Mouse (Mus musculus) gastrocnemius, adult 2 months (tissue): ENCODE data around the gene Rcor1. TPM values are rescaled to one million over a fixed set of nuclear protein-coding genes. Genes with fewer than 3 reads are reported as not detected.

ENCODE experiments used
- DNase-seq: peaks from one replicate; pipeline ENCODE4 v3.0.0; 2022
- H3K27ac ChIP-seq: fragments of 200-600 bp; 2 replicates; pipeline ENCODE4 v1.8.1; 2022; ENCODE audit warnings: mild to moderate bottlenecking
- H3K4me3 ChIP-seq: fragments of 200-600 bp; 2 replicates; pipeline ENCODE4 v1.8.1; 2022; ENCODE audit warnings: mild to moderate bottlenecking, moderate library complexity
- CTCF ChIP-seq: fragments of 200-600 bp; IDR thresholded peaks from 2 replicates; pipeline ENCODE4 v1.8.1; 2022; ENCODE audit warnings: antibody characterized with exemption, mild to moderate bottlenecking, moderate library complexity
- intact Hi-C: fragments of 180-260 bp; cut with DNase I; formaldehyde crosslinking; loops from one replicate; pipeline ENCODE4 v1.15.1; 2025
- total RNA-seq, 2 experiments: library from RNA; stranded (reverse); gene quantifications; 2 replicates each; pipeline ENCODE4 v1.2.3; 2021

The Rcor1 gene
- total RNA-seq, 2 experiments from 2014 or later: 6.8 to 8.5 TPM

DNA sequence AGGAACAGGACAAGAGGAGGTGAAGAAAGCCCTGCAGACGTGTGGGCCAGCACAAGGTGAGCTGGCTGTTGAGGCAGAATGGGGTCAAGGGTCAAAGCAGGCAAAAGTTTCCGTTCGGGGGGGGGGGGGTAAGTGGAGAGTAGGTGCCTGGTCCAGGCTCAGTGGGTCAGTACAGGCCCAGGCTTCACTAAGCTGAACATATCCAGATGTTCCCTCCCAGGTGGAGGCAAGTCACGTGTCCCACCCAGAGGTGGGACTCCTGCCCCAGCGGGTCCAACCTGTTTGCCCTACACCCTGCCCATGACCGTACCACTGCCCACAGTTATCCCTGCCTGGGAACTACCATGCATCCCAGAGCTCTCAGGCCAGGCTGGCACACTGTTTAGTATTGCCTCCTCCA is 33.3 kb upstream of the Rcor1 start:
- Histone ChIP-seq H3K27ac (no peak overlapping the region), H3K4me3 (no peak overlapping the region)
- no peak for TF ChIP-seq CTCF
- intact Hi-C loops: no loop called here
- no peak for DNase-seq

DNA sequence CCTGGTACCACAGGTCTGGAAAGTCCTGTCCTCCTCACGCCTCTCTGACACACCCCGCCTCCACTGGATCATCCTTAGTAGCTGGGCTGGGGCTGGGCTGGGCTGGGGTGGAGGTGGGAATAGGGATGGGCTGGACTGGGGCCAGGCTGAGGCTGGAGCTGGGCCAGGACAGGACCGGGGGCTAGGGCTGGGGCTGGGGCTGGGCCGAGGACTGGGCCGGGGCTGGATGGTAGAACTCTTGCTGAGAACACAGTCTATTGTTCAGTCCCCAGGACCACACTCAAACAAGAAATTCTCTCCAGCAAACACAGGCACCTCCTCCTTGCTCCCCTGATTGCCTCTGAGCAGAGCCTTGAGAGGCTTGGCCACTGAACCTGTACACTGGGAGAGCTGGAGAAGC is 32.8 kb upstream of the Rcor1 start:
- intact Hi-C loops: no loop called here
- TF ChIP-seq CTCF: no peak
- Histone ChIP-seq H3K27ac (no peak overlapping the region), H3K4me3 (no peak overlapping the region)
- no peak for DNase-seq

DNA sequence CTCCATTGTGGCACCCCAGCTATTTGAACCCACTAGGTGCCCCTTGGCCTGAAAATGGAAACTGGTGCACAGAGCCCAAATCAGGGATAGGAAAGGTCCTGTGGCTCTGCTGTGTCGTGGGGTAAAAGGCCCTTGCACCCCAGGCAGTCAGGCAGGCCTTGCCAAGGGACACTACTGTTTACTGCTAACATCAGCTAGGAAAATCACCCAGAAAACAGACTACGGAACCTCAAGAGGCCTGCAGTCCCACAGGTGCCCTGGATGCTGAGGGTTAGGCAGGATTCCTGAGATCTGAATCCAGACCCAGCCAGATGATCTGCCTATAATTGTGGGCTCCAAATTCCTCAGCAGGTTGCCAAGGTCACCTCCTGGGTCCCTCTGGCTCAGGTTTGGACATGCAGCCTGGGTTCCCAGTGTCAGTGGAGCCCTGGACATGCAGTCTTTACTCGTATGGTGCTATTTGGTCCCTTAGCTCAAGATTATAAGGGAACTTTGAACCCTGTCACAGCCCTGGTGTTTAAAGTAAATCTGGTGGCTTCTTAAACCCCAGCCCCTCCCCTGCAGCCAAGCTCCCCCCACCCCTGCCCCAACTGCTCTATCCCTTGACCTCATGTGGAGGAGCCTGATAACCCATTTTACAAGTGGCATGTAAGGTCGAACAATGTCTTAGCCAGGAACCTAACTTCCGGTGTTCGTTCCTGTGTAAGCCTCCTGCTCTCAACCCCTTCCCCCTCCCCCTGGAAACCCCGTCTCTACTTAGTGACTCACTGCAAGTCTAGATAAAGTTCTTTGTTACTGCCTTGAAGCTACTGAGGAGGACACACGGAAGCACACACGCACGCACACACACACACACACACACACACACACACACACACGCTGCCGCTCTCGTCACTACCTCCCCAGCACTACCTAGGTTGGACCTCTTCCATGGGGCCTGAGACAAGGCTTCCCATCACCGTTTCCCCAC is 31.7 kb upstream of the Rcor1 start:
- Histone ChIP-seq H3K4me3 (no peak overlapping the region), H3K27ac (no peak overlapping the region; the same call in 1 of the 2 replicates)
- intact Hi-C loops: no loop called here
- TF ChIP-seq CTCF: no peak
- DNase-seq: no peak

DNA sequence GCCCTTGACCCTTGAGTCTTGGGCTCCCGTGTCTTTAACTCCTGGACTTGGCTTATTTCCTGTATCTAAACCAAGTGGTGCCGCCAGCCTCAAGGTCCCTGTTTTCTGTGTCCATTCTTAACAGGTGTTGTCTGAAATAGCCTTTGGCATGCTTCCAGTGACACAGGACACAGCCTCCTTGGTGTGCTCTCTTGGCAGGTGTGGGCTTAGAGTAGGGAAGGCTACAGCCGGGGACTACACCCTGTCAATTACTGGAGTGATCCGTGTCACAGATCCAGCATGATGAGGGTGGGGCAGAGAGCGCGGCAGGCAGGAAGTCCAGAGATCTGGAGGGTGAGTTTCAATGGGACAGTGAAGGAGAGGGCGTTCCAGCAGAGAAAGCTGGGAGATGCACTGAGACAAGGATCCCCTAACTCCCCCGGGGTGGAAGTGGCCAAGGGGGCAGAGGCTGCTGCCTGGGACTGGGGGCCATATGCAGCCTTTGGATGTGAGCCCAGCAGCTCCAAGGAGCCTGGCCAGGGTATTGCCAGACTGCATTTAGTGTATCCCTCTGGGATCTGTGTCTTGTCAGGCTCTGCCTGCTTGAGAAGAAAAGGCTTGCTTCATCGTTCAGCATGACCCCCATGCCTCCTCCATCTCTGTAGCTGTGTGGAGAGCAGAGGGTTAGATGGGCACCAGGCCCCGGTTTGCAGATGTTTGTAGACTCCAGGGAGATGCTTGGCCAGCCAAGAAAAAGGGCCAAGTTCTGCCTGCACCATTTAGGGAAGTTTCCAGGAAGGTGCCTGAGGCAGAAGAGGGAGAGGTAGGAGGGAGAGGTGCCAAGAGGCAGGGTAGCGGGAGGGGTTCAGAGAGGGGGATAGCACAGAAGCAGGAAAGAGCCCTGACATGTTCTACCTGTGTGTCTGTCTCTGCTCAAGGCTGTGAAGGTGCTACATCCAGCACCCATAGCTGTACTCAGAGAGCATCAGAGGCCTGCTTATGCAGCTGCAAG is 30.4 kb upstream of the Rcor1 start:
- TF ChIP-seq CTCF: no peak
- H3K27ac ChIP-seq: peak overlapping the region; percentile 24; the same call in 1 of the 2 replicates
- peak; percentile 32 for DNase-seq

DNA sequence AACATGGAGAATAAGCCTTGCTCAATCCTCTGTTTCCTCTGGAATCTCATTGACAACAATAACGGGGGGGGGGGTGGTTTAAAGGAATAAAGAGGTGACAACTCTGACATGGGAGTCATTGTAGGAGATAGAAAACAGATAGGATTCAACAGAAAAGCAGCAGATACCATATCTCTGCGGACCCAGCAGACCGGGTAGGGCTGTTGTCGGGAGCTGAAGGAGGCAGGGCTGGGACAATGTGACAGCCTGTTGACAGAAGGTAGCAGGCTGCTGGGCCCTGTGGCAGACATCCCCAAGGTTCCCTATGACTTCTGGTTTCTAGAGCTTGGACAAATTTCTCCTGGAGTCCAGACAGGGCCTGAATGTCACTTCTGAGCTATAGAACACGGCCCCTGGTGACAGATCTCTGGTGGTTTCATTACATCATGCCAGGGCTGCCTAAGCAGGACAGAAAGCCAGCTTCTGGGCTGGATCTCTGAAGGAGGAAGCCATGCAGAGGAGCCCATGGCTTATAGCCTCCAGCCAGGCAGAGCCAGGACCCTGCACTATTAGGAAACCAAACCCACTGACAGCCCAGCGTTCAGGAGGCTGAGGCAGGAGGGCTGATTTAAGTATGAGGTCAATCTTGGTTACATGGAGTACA is 29.4 kb upstream of the Rcor1 start:
- no peak overlapping the region for H3K27ac ChIP-seq
- intact Hi-C loops: no loop called here
- no peak for TF ChIP-seq CTCF
- no peak for DNase-seq
- H3K4me3 ChIP-seq: no peak overlapping the region

More for the DNA sequence above, 30.4 kb upstream of the Rcor1 start:
- intact Hi-C loops: no loop called here
- peak overlapping the region; percentile 19; the same call in 1 of the 2 replicates for H3K4me3 ChIP-seq

DNA sequence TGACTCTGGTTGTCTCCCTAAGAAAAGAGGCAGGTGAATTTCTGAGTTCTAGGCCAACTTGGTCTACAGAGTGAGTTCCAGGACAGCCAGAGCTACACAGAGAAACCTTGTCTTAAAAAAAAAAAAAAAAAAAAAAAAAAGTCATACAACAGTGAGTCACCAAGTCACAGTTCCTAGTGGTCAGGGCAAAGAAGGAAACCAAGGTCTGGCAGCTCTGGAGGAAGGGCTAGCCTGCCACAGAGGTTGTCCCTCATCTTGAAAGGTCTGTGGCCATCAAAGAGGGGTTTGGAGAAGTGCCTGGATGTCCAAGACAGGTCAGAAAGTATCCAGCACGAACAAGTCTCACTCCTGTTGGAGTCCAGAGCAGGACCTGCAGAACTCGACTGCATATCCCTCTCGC is 22.3 kb upstream of the Rcor1 start:
- no peak overlapping the region for H3K4me3 ChIP-seq
- no peak for TF ChIP-seq CTCF
- intact Hi-C loops: no loop called here
- no peak overlapping the region for H3K27ac ChIP-seq
- no peak for DNase-seq

DNA sequence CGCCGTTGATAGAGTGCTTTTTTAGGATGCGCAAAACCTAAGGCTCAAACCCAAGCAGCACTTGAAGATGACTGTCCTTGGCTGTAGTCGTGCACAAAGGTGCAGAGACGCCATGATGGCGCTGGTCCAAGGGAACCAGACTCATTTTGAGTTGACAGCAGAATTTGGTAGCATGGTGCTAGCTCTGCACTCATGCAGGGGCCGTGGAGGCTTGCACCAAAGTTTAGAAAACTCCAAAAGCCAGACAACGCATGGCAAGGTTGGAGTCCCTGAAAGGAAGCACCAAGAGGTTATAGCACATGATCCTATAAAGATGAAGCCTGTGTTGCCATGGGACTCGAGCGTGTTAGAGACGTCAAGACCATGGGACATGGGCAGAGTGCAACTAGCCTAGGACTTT is 21.1 kb upstream of the Rcor1 start:
- Histone ChIP-seq H3K27ac (no peak overlapping the region), H3K4me3 (no peak overlapping the region)
- intact Hi-C loops: no loop called here
- no peak for TF ChIP-seq CTCF
- no peak for DNase-seq

DNA sequence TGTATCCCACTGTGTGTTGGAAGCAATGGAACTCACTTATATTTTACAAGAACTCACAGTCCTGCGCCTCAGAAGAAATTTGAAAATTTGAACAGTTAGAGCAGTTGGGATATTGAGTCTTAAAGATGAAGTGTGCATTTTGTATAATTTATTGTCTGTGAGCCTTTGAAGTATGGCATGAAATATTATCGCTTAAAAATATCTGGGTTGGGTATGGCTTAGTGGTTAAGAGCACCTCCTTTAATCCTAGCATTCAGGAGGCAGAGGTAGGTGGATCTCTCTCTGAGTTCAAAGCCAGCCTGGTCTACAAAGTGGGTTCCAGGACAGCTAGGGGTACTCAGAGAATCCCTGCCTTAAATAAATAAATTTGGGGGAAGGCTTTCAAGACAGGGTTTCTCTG is 20.1 kb upstream of the Rcor1 start:
- intact Hi-C loops: no loop called here
- no peak for TF ChIP-seq CTCF
- DNase-seq: no peak
- Histone ChIP-seq H3K27ac (no peak overlapping the region), H3K4me3 (no peak overlapping the region)

DNA sequence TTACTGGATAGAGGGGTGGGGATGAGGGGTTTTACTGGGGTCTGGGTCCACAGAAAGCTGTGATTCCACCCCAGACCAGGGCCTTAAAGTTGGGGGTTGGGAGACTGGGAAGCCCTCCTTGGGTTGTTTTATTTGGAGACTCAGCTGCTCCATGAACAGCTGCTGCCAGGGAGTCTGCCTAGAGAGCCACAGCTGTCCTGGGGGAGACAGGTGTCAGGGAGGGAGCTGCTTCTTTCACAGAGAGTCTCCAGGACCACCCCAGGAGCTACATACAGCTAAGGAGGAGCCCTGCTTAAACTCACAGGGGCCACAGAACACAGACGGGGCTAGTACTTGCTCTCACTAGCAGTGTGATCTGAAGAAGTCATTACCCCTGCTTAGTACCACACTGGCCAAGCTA is 18.0 kb upstream of the Rcor1 start:
- H3K27ac ChIP-seq: no peak overlapping the region
- TF ChIP-seq CTCF: no peak
- no peak for DNase-seq
- intact Hi-C loops: no loop called here
- no peak overlapping the region for H3K4me3 ChIP-seq

DNA sequence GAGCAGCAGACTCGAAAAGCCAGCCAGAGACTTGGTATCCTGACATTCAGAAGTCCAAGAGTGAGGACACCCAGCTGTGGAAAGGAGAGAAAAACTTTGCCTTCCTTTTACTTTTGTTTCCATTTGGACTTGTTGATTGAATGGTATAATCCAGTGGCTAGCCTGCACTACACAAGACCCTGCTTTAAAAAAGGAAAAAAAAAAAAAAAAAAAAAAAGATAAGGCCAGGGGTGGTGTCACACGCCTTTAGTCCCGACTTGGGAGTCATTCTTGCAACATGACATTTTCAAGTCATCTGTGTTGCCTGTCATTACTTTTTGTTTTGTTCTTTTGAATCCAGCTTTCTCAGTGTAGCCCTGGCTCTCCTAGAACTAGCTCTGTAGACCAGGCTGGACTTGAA is 17.6 kb upstream of the Rcor1 start:
- Histone ChIP-seq H3K4me3 (no peak overlapping the region), H3K27ac (no peak overlapping the region)
- intact Hi-C loops: no loop called here
- TF ChIP-seq CTCF: no peak
- DNase-seq: no peak

DNA sequence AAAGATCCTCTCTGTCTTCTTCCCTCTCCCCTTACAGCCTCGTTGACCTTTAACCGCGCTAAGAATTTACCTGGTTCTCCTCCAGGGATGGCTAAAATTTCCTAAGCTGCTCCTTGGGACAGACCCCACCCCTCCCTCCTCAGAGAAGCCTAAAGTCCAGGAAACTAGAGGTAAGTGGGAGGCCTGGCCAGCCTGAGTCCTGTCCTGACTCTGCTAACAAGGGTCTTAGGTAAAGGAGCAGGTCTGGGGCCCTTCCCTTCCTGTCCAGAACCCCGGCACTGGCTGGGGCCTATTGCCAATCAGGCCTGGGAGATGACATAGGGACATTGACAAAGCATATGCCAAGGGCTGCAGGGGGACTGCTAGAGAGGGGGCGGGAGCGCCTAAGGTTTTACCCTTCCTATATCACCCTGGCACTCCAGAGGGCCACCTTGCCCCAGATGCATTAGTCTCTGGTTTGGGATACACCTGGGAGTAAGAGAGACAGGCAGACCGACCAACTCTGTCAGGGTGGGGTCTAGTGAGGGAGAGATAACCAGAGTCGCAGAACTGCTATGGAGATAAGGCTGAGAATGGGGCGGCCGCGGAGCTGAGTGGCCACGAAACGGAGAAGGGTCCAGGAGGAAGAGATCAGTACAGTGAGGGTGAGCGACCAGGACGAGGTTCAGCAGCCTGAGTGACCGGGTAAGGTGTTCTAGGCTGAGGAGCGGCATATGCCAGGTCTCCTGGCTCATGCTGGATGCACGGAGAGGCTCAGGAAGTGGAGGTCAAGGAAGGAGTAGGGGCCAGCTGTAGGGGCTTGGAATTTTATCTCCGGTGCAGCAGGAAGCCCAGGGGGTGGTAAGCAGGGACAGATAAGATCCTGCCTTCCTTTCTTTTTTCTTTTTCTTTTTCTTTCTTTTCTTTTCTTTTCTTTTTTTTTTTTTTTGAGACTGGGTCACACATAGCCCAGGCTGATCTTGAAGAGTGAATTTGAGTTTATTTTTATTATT is 10.7 kb upstream of the Rcor1 start:
- no peak for DNase-seq
- H3K27ac ChIP-seq: no peak overlapping the region
- intact Hi-C loops: no loop called here
- H3K4me3 ChIP-seq: no peak overlapping the region
- TF ChIP-seq CTCF: no peak
